Mouse (Mus musculus) skeletal muscle tissue, adult 2 months (tissue): ENCODE data around the gene Gm17657.
A peak's percentile ranks its signal among the peaks of the same experiment; 100 is the strongest.
"Not testable (repeated sequence)": the region's sequence is repeated elsewhere in the genome, so short reads cannot be mapped to it uniquely, and the experiment has no call there.

Experiments
- DNase-seq: peaks from one replicate; pipeline ENCODE4 v3.0.0-alpha.2; 2012; ENCODE audit warnings: low read depth, low spot score

The Gm17657 gene

DNA sequence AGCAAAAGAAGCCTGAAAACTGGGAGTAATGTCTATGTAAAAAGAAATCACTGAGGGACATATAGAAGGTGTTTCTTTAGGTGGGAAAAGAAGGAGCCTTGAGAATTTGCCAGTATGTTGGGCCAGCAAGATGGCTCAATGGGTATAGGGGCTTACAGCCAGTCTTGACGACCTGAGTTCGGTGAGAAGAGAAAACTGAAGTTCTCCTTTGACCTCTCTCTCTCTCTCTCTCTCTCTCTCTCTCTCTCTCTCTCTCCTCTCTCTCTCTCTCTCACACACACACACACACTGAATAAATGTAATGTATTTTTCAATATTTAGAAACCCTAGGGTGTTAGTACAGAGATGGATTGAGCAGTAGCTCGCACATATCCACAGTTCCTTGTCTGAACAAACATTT, 944 bp downstream of the Gm17657 start:
- DNase-seq: no peak

DNA sequence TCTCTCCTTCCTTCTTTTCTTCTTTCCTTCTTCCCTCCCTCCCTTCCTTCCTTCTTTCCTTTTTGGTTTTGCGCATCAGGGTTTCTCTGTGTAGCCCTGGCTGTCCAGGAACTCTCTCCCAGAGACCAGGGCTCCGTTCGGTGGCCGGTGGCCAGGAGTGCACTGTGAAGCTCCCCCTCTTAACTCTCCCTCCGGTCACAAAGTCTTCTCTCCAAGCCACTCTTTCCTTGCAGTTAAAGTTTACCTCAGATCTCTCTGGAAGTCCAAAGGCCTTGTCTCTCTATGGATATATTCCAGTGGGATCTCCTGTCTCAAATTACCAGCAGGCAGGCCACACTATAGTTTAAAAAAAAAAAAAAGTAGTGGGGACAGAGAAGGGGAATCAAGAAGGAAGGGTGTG, 4.2 kb downstream of the Gm17657 start:
- no peak for DNase-seq

GRCm38 (mm10) chr17:29544064-29544463, 5.4 kb downstream of the Gm17657 start:
- DNase-seq: no peak

- DNase-seq: no peak
Observed at GRCm38 (mm10) chr17:29542831-29543690, 6.4 kb downstream of the Gm17657 start.

DNA sequence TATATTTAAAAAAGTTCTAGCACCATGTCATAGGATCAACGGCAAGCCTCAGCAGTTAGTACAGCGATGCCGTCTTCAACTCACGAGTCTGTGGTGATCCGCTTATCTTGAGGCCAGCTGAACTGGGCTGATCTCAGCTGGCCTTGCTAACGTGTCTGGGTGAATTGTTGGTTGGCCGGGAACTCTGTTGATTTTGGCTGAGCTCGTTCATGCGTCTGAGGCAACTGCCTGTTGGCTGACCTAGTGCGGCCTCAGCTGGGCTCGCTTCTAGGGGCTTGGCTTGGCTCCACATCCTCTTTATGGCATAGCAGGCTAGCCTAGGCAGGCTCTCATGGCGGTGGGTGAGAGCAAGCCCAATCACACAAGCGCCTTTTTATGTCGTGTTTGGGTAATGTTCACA, 8.0 kb downstream of the Gm17657 start:
- DNase-seq: peak; percentile 91

- DNase-seq: no peak
Observed at GRCm38 (mm10) chr17:29540426-29540825, 9.0 kb downstream of the Gm17657 start.

DNA sequence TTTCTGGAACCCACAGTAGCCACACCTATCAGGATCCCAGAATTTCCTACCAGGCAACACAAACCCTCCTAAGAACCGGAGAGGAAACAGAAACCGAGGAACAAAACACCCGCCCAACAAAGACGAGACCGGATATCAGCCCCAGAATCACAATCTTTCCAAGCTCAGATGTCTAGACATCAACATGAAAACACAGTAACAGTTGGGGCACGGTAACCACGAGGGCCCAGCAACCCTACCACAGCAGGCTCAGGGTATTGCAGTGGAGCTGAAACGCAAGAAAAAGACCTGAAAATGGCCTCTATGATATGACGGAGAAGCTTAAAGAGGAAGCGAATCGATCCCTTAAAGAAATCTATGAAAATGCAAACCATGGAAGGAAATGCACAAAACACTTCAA, 15.6 kb downstream of the Gm17657 start:
- DNase-seq: no peak

- no peak for DNase-seq
Observed at GRCm38 (mm10) chr17:29531757-29532384, 17.6 kb downstream of the Gm17657 start.

- DNase-seq: no peak
Observed at GRCm38 (mm10) chr17:29531278-29531677, 18.2 kb downstream of the Gm17657 start.

DNA sequence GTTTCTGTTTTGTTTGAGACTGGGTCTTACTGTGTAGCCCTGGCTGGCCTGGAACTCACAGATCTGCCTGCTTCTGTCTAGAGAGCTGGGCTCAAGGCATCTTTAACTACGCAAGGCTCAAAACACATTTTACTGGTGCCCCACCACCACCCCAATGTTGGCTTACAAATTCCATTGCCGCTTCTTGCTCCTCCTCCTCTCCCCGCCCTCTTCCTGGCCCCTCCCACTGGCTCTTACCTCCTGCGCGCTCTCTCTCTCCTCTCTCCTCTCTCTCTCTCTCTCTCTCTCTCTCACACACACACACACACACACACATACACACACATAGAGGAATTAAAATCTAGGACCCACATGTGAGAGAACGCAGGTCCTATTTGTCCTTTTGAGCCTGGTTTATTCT, 18.9 kb downstream of the Gm17657 start:
- DNase-seq: no peak

- no peak for DNase-seq
Observed at GRCm38 (mm10) chr17:29528568-29529187, 20.8 kb downstream of the Gm17657 start.

GRCm38 (mm10) chr17:29525613-29526012, 23.8 kb downstream of the Gm17657 start:
- no peak for DNase-seq

DNA sequence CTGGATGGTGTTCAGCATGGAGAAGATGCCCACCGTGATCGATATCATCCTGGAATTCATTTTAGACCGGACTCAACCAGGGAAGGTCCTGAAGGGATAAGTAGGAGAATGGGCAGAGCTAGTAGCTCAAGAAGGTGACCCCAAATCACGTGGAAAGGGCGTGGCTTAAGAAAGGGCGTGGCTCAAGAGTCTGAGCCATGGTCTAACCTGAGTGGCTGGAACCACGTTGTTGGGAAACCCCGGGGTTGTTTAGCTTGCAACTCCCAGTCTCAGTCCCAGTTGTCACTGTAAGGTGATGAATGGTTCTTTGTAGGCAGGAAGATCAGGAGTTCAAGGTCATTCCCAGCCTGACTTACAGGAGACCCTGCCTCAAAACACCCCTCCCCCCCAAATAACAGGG, 29.7 kb downstream of the Gm17657 start:
- DNase-seq: no peak

DNA sequence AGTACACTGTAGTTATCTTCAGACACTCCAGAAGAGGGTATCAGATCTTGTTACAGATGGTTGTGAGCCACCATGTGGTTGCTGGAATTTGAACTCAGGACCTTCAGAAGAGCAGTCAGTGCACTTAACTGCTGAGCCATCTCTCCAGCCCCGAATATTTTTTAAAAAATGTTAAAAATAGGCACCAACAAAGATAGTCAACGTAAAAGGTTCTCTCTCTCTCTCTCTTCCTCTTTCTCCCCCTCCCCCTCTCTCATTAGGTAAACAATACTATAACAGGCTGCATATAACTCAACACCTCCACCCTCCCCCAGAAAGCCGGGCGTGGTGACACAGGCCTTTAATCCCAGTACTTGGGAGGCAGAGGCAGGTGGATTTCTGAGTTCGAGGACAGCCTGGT, 30.8 kb downstream of the Gm17657 start:
- not testable (repeated sequence) for DNase-seq

DNA sequence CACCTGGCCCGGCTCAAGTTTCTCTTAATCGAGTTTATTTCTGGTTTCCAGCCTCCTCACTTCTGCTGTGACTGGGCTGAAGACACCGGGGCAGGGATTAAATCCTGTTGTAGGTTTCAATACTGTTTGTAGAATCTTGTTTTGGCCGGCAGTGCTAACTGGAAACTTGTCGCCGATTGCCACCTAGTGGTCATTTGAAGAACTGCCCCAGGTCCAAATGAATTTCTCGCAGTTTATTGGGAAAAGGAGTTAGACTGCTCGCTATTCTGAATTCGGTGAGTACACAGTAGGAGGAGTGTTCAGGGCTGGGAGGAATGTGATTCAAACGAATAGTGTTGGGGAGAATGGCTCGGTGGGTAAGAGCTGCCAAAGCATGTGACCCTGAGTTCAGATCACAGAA, 35.0 kb downstream of the Gm17657 start:
- peak; percentile 72 for DNase-seq

DNA sequence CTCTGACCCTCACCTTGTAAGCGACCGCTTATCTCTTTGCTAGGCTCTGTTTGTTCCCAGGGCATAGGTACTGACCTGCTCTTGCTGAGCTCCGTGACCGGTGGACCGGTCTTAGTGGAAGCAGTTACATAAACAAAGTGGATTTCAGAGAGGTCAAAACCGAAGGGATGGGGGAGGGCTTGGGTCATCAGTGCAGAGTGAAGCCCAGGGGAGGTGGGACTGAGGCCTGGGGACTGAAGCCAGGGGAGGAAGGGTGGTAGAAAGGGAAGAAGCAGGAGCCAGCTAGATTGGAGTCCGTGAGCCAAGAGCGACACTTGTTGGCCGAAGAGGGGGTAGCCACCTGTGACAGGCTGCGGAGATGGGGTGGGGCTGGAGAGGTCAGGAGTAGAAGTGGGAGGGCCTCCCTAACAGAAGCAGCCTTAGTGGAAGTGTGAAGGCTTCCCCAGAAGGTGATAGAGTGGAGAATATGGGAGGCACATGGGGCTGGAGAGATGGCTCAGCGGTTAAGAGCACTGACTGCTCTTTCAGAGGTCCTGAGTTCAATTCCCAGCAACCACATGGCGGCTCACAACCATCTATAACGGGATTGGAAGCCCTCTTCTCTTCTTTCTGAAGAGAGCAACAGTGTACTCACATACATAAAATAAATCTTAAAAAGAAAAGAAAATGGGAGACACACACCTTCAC, 36.3 kb downstream of the Gm17657 start:
- no peak for DNase-seq

- DNase-seq: no peak
Observed at GRCm38 (mm10) chr17:29510691-29511090, 38.7 kb downstream of the Gm17657 start.

DNA sequence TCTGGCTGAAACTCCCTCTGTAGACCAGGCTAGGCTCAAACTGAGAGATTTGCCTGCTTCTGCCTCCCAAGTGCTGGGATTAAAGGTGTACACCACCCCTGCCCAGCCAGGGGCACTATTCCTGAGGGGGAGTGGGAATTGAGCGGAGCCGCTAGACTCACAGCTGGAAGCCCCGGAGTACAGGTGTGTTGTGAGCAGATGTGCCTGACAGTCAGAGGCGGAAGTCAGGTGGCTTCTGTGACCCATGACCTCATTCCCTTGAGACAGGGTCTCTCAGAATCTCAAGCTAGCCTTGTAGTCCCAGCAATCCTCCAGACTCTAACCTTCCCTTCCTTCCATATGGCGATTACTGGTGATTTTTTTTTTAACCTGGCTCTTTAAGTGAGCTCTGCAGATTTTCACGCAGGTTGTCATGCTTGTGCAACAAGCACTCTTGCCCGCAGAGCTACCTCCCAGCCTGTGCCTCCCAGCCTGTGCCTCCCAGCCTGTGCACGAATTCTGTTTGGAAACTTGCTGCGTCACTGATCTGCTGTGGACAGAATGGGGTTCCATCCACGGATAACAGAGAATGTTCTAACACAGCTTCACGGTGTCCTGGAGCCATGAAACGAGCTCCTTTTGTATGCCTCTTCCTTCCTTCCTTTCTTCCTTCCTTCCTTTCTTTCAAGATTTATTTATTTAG, 40.4 kb downstream of the Gm17657 start:
- no peak for DNase-seq

DNA sequence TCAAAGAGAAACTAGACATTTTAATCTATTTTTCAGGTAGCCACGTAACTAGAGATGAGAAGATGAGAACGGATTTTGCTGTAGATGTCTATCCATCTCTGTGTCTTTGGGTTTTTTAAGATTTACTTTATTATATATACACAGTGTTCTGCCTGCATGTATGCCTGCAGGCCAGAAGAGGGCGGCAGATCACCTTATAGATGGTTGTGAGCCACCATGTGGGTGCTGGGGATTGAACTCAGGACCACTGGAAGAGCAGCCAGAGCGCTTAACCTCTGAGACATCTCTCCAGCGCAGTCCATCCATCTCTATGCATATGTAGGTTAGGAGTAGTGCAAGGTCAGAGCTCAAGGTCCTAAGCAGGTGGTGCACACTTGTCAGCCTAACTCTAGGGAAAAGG, 45.7 kb downstream of the Gm17657 start:
- DNase-seq: no peak

DNA sequence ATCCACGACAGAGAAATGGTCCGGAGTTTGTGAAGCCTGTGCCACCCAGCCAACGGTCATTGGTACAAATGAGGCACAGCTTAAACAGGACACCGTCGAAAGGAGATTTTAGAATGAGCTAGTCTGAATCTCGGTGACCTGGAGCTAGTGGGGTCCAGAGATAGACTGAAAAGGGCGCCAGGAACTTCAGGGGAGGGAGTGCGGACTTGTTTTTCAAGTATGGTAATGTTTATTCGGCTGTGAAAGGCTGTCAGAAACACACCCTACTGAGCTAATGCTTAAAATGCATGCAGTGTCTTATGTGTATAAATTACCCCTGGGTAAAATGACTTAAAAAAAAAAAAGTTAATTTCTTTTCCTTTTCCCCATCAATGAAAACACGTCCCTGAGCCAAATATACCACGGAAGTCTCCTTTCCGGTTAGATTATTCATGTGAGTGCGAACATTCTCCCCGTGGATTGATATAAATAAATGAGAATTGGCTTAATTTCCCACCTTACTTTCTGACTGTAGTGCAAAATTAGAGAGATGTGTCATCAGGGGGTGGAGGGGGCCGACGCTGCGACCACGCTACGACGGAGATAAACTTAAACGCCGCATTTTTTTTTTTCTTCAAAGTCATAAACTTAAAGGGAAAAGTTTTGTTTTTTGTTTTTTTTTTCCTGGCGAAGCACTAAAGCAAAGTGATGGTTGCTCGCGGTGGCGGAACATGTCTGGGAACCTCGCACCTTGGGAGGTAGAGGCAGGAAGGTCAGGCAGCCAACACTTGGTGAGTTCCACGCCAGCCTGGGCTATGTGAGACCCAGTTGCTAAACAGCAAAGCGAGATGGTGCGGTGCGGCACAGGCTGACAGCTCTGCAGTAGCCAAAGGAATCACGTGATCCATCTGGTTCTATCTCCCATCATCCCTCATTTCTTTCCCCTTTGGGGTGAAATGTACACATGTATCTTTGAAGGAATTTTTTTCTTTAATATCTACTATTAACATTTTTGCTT, 46.5 kb downstream of the Gm17657 start:
- DNase-seq: no peak
